Mouse (Mus musculus): ENCODE measurements around the gene Ftl1.

Ftl1 gene

GRCm38 (mm10) chr7:45413113-45413863 is 46.4 kb downstream of the Ftl1 start, which contains the start of gene Ntf5:
Gene Ntf5 (plus strand): TSS chr7:45413695.
- DNase-seq (ENCODE audit: low spot score in 2 of 2): no peak

GRCm38 (mm10) chr7:45412421-45412820 is 47.3 kb downstream of the Ftl1 start:
- no peak for DNase-seq (ENCODE audit: low spot score in 2 of 2)

- no peak for DNase-seq (ENCODE audit: low spot score in 2 of 2)
Measured at GRCm38 (mm10) chr7:45409497-45410163, 50.1 kb downstream of the Ftl1 start.

GRCm38 (mm10) chr7:45408949-45409348 is 50.7 kb downstream of the Ftl1 start:
- no peak for DNase-seq (ENCODE audit: low spot score in 2 of 2)

GRCm38 (mm10) chr7:45408351-45408750 is 51.3 kb downstream of the Ftl1 start:
- no peak for DNase-seq (ENCODE audit: low spot score in 2 of 2)

Data from left cerebral cortex, adult 9 months (tissue).